Mouse (Mus musculus) forebrain, embryonic 14.5 days (tissue): ENCODE measurements at regions not wholly inside any gene's neighbourhood (a gene's known extent, or its start where the extent isn't known, plus 50 kb on each side); places are given as distances from the start of the nearest gene placed in this dataset.

Experiments used
- ATAC-seq: fragments of 200-750 bp; cut with Nextera tagmentation; 2 replicates; pipeline ENCODE4 v1.8.0; 2017; ENCODE audit warnings: mild to moderate bottlenecking, moderate library complexity
- DNase-seq: peaks from one replicate; pipeline ENCODE4 v3.0.0-alpha.2; 2015; ENCODE audit warnings: low spot score
- H3K27ac ChIP-seq: fragments of 300-500 bp; sonication (generic); 2 replicates; pipeline ENCODE4 v1.5.1; 2014; ENCODE audit warnings: low read depth, mild to moderate bottlenecking, control low read depth, low read length, moderate library complexity
- H3K27me3 ChIP-seq: fragments of 300-500 bp; sonication (generic); replicated peaks from 2 replicates; pipeline ENCODE4 v1.6.1; 2014; ENCODE audit warnings: low read length, control low read depth, mixed read lengths; ENCODE audit not compliant: control insufficient read depth, insufficient read depth
- H3K36me3 ChIP-seq: fragments of 300-500 bp; sonication (generic); 2 replicates; pipeline ENCODE4 v1.6.1; 2014; ENCODE audit warnings: low read length, control low read depth; ENCODE audit not compliant: control insufficient read depth, insufficient read depth
- H3K4me1 ChIP-seq: fragments of 300-500 bp; sonication (generic); 2 replicates; pipeline ENCODE4 v1.6.1; 2014; ENCODE audit warnings: antibody characterized with exemption, low read length, control low read depth; ENCODE audit not compliant: control insufficient read depth, insufficient read depth
- H3K4me2 ChIP-seq: fragments of 300-500 bp; sonication (generic); 2 replicates; pipeline ENCODE4 v1.6.1; 2014; ENCODE audit warnings: mild to moderate bottlenecking, control low read depth, low read length
- H3K4me3 ChIP-seq: fragments of 300-500 bp; sonication (generic); 2 replicates; pipeline ENCODE4 v1.5.1; 2014; ENCODE audit warnings: low read depth, low read length, control low read depth
- H3K9ac ChIP-seq: fragments of 300-500 bp; sonication (generic); 2 replicates; pipeline ENCODE4 v1.6.1; 2014; ENCODE audit warnings: mild to moderate bottlenecking, low read length, control low read depth, moderate library complexity
- H3K9me3 ChIP-seq: fragments of 300-500 bp; sonication (generic); replicated peaks from 2 replicates; pipeline ENCODE4 v1.6.1; 2016; ENCODE audit warnings: low read length, control low read depth, mixed read lengths; ENCODE audit not compliant: control insufficient read depth
- WGBS: fragments of 180-500 bp; shearing (Covaris S2); extraction: QIAGEN DNeasy Blood & Tissue Kit; methylation state at CpG from one replicate; pipeline ENCODE4 v1.1.7; 2014; 5-methylcytosine and 5-hydroxymethylcytosine counted together

- 64% methylated on average over 5 of the region's 5 CpGs for WGBS
Measured at GRCm38 (mm10) chr10:98741398-98741797, 172.8 kb upstream of the Atp2b1 start.

GRCm38 (mm10) chr10:98742822-98743605 lies 171.2 kb upstream of the Atp2b1 start:
- Histone ChIP-seq H3K27me3 (no peaks in the 10 kb centered on the region), H3K36me3 (no peaks in the 10 kb centered on the region), H3K27ac (no peak overlapping the region), H3K4me3 (no peak overlapping the region), H3K9ac (no peak overlapping the region), H3K9me3 (no peaks in the 10 kb centered on the region), H3K4me2 (no peak overlapping the region), H3K4me1 (no peaks in the 10 kb centered on the region)
- ATAC-seq = no peak
- 87% methylated on average over 16 of the region's 16 CpGs for WGBS
- DNase-seq = no peak

More at GRCm38 (mm10) chr10:98741398-98741797, 172.8 kb upstream of the Atp2b1 start:
- Histone ChIP-seq H3K4me1 (no peaks in the 10 kb centered on the region), H3K36me3 (no peaks in the 10 kb centered on the region), H3K4me2 (no peak overlapping the region), H3K9ac (no peak overlapping the region), H3K27me3 (no peaks in the 10 kb centered on the region), H3K4me3 (no peak overlapping the region), H3K9me3 (no peaks in the 10 kb centered on the region), H3K27ac (no peak overlapping the region)
- DNase-seq (no peak), ATAC-seq (no peak)

GRCm38 (mm10) chr10:98744246-98744645 lies 170.0 kb upstream of the Atp2b1 start:
- Histone ChIP-seq H3K9ac (no peak overlapping the region), H3K27ac (no peak overlapping the region), H3K4me2 (no peak overlapping the region), H3K4me1 (no peaks in the 10 kb centered on the region; the same call in 1 of the 2 replicates), H3K36me3 (no peaks in the 10 kb centered on the region), H3K27me3 (no peaks in the 10 kb centered on the region), H3K9me3 (no peaks in the 10 kb centered on the region), H3K4me3 (no peak overlapping the region)
- ATAC-seq (no peak), DNase-seq (no peak)
- WGBS = 61% methylated on average over 6 of the region's 6 CpGs

GRCm38 (mm10) chr10:98744662-98745061 lies 169.5 kb upstream of the Atp2b1 start:
- no peaks in the 10 kb centered on the region for H3K36me3 ChIP-seq
- ATAC-seq = no peak
- H3K9me3 ChIP-seq = no peaks in the 10 kb centered on the region
- H3K9ac ChIP-seq = no peak overlapping the region
- H3K4me1 ChIP-seq = no peaks in the 10 kb centered on the region; the same call in 1 of the 2 replicates
- H3K27ac ChIP-seq = no peak overlapping the region
- no peaks in the 10 kb centered on the region for H3K27me3 ChIP-seq
- H3K4me2 ChIP-seq = no peak overlapping the region
- no peak overlapping the region for H3K4me3 ChIP-seq
- 43% methylated on average over 6 of the region's 6 CpGs for WGBS
- DNase-seq = no peak

- DNase-seq (no peak), ATAC-seq (no peak)
- H3K4me1 ChIP-seq = no peaks in the 10 kb centered on the region; the same call in 1 of the 2 replicates
Measured at GRCm38 (mm10) chr10:98745409-98745808, 168.8 kb upstream of the Atp2b1 start.

GRCm38 (mm10) chr10:98745861-98746260 lies 168.3 kb upstream of the Atp2b1 start:
- no peak overlapping the region for H3K4me2 ChIP-seq
- 85% methylated on average over 5 of the region's 5 CpGs for WGBS
- H3K36me3 ChIP-seq = no peaks in the 10 kb centered on the region
- no peak for ATAC-seq
- no peak overlapping the region for H3K9ac ChIP-seq
- H3K4me3 ChIP-seq = no peak overlapping the region
- H3K9me3 ChIP-seq = no peaks in the 10 kb centered on the region
- no peak overlapping the region for H3K27ac ChIP-seq
- no peak for DNase-seq
- no peaks in the 10 kb centered on the region; the same call in 1 of the 2 replicates for H3K4me1 ChIP-seq
- H3K27me3 ChIP-seq = no peaks in the 10 kb centered on the region

More at GRCm38 (mm10) chr10:98745409-98745808, 168.8 kb upstream of the Atp2b1 start:
- Histone ChIP-seq H3K27me3 (no peaks in the 10 kb centered on the region), H3K36me3 (no peaks in the 10 kb centered on the region), H3K4me2 (no peak overlapping the region), H3K27ac (no peak overlapping the region), H3K9ac (no peak overlapping the region), H3K9me3 (no peaks in the 10 kb centered on the region), H3K4me3 (no peak overlapping the region)
- WGBS = 87% methylated on average over 2 of the region's 2 CpGs

- Histone ChIP-seq H3K4me3 (no peak overlapping the region), H3K27me3 (no peaks in the 10 kb centered on the region), H3K4me2 (no peak overlapping the region), H3K9me3 (no peaks in the 10 kb centered on the region), H3K4me1 (no peaks in the 10 kb centered on the region; the same call in 1 of the 2 replicates), H3K36me3 (no peaks in the 10 kb centered on the region), H3K9ac (no peak overlapping the region), H3K27ac (no peak overlapping the region)
- DNase-seq (peak; percentile 78), ATAC-seq (peak; percentile 83)
- 0% methylated on average over 3 of the region's 3 CpGs for WGBS
Measured at GRCm38 (mm10) chr10:98748856-98749583, 165.2 kb upstream of the Atp2b1 start.

GRCm38 (mm10) chr10:98749584-98749947 lies 164.6 kb upstream of the Atp2b1 start:
- no peak overlapping the region for H3K4me2 ChIP-seq
- ATAC-seq = peak; percentile 77
- H3K27me3 ChIP-seq = no peaks in the 10 kb centered on the region
- 40% methylated on average over 4 of the region's 4 CpGs for WGBS
- no peaks in the 10 kb centered on the region for H3K36me3 ChIP-seq
- no peak overlapping the region for H3K27ac ChIP-seq
- no peak overlapping the region for H3K4me3 ChIP-seq
- H3K9me3 ChIP-seq = no peaks in the 10 kb centered on the region
- no peak for DNase-seq
- no peak overlapping the region for H3K9ac ChIP-seq
- H3K4me1 ChIP-seq = no peaks in the 10 kb centered on the region; the same call in 1 of the 2 replicates
